Mouse (Mus musculus): Measurements from ENCODE around the gene Galnt17.

The Galnt17 gene

GRCm38 (mm10) chr5:131117391-131118040 lies 190.8 kb downstream of the Galnt17 start:
- DNase-seq: peak in 1 of 2 experiments; percentile 23

GRCm38 (mm10) chr5:131113850-131114470 lies 194.3 kb downstream of the Galnt17 start:
- DNase-seq: no peak

- DNase-seq: no peak
Observed at GRCm38 (mm10) chr5:131107188-131107587, 201.1 kb downstream of the Galnt17 start.

- DNase-seq: no peak
Observed at GRCm38 (mm10) chr5:131096824-131097223, 211.5 kb downstream of the Galnt17 start.

- no peak for DNase-seq
Observed at GRCm38 (mm10) chr5:131095635-131096034, 212.7 kb downstream of the Galnt17 start.

- DNase-seq: no peak
Observed at GRCm38 (mm10) chr5:131094771-131095170, 213.5 kb downstream of the Galnt17 start.

- DNase-seq: no peak
Observed at GRCm38 (mm10) chr5:131094138-131094537, 214.2 kb downstream of the Galnt17 start.

GRCm38 (mm10) chr5:131089876-131090275 lies 218.4 kb downstream of the Galnt17 start:
- no peak for DNase-seq

GRCm38 (mm10) chr5:131088866-131089265 lies 219.4 kb downstream of the Galnt17 start:
- no peak for DNase-seq

GRCm38 (mm10) chr5:131083072-131083657 lies 225.1 kb downstream of the Galnt17 start:
- peak; percentile 74 to 79 for DNase-seq

GRCm38 (mm10) chr5:131077682-131078081 lies 230.6 kb downstream of the Galnt17 start:
- no peak for DNase-seq

GRCm38 (mm10) chr5:131075795-131076194 lies 232.5 kb downstream of the Galnt17 start:
- no peak for DNase-seq

- DNase-seq: no peak
Observed at GRCm38 (mm10) chr5:131074295-131074694, 234.0 kb downstream of the Galnt17 start.

- DNase-seq: peak; percentile 69 to 74
Observed at GRCm38 (mm10) chr5:131065174-131065573, 243.1 kb downstream of the Galnt17 start.

GRCm38 (mm10) chr5:131048505-131048904 lies 259.8 kb downstream of the Galnt17 start:
- no peak for DNase-seq

- DNase-seq: no peak
Observed at GRCm38 (mm10) chr5:131043130-131043529, 265.2 kb downstream of the Galnt17 start.

- no peak for DNase-seq
Observed at GRCm38 (mm10) chr5:131040441-131040840, 267.9 kb downstream of the Galnt17 start.

GRCm38 (mm10) chr5:131039611-131040313 lies 268.5 kb downstream of the Galnt17 start:
- DNase-seq: no peak

- no peak for DNase-seq
Observed at GRCm38 (mm10) chr5:131024506-131024905, 283.8 kb downstream of the Galnt17 start.

- no peak for DNase-seq
Observed at GRCm38 (mm10) chr5:131022396-131022993, 285.8 kb downstream of the Galnt17 start.

GRCm38 (mm10) chr5:131020936-131021335 lies 287.4 kb downstream of the Galnt17 start:
- no peak for DNase-seq

- no peak for DNase-seq
Observed at GRCm38 (mm10) chr5:131019346-131019965, 288.8 kb downstream of the Galnt17 start.

GRCm38 (mm10) chr5:131016066-131016465 lies 292.2 kb downstream of the Galnt17 start:
- no peak for DNase-seq
